7 mouse cellular contexts compared by ENCODE assay signal in the genomic region with DNA sequence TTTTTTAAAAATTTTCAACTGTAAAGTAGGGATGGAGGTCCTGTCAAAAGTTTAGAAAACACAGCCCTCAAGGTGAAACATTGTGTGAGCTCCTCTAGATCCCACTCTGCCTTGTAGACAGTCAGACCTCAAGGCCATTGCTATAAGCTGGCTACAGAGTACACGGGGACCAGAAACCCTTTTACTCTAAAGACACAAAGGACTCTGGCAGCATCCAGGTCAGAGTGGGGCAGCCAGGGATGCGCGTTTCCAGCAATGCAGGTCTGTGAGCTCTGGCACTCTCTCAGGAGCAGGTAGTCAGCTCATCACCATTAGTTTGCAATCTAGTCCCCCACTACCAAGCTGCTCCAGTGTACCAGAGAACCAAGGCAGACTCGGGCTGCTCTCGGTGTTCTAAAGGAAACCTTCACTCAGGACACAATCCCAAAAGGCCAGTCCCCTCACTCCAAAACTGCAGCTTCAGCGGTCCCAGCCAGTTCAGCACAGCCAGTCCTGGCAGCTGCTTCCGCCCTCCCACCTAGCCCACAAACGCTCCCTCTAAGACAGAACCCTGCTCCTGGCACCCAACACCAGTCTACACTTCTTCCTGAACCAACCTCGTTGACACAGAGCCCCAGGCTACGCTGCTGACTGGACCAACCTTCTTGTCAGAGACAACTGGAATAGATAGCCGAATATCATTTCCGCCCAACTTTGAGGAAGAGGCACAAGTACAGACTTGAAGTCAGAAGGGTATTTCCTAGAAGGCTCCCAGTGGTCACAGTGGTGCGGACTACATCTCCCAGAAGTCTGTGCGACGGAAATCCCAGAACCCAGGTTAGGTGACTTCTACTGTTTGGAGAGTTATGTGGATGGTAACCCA. TPM values are rescaled to one million over a fixed set of nuclear protein-coding genes. Genes with fewer than 3 reads are reported as not detected.
DNase-seq lines count a peak whose midpoint lies in the region; ATAC-seq and TF ChIP-seq lines count a peak whose summit lies in the region.
"Not testable (repeated sequence)": the region's sequence is repeated elsewhere in the genome, so short reads cannot be mapped to it uniquely, and the experiment has no call there.

A gene (minus strand): TSS at position 684 of the 862 bp plus-strand sequence.
A gene (minus strand): TSS at position 761 of the 862 bp plus-strand sequence.

- peak within 1 kb of the TSS; percentile 56 for H3K4me2 ChIP-seq in embryonic facial prominence, embryonic 15.5 days (replicated peaks)
- peak within 1 kb of the TSS; percentile 58 for H3K4me2 ChIP-seq in limb, embryonic 12.5 days
- H3K4me2 ChIP-seq in midbrain, embryonic 13.5 days (replicated peaks): peak within 1 kb of the TSS; percentile 53

- H3K27me3 ChIP-seq in embryonic facial prominence, embryonic 15.5 days; kidney, adult 2 months (replicated peaks; ENCODE audit: control insufficient read depth, insufficient read depth, low read length); limb, embryonic 12.5 days; midbrain, embryonic 13.5 days: not testable (repeated sequence)

- WGBS in embryonic facial prominence, embryonic 15.5 days: 16% methylated on average over 13 of the region's 15 CpGs
- WGBS in kidney, adult 2 months: 16% methylated on average over 13 of the region's 15 CpGs
- WGBS in limb, embryonic 12.5 days: 22% methylated on average over 13 of the region's 15 CpGs
- WGBS in midbrain, embryonic 13.5 days: 19% methylated on average over 15 of the region's 15 CpGs

- peak; percentile 78 for DNase-seq in adrenal gland, postnatal 10 days
- DNase-seq in heart, adult 8-10 months (ENCODE audit: low spot score): peak; percentile 84
- peak; percentile 87 for DNase-seq in kidney, adult 2 months
- DNase-seq in spleen, adult 18-20 months: peak; percentile 72 to 81

- H3K9ac ChIP-seq in embryonic facial prominence, embryonic 15.5 days: peak within 1 kb of the TSS; percentile 24; the same call in 1 of the 2 replicates
- peak within 1 kb of the TSS; percentile 42; the same call in 1 of the 2 replicates for H3K9ac ChIP-seq in limb, embryonic 12.5 days (replicated peaks)
- H3K9ac ChIP-seq in midbrain, embryonic 13.5 days (replicated peaks): 0 out of 2 replicates have a peak within 1 kb of the TSS, but pooled peaks have one; percentile 2

- not testable (repeated sequence) for H3K4me1 ChIP-seq in embryonic facial prominence, embryonic 15.5 days; kidney, adult 2 months (ENCODE audit: control insufficient read depth, insufficient read depth, low read length); limb, embryonic 12.5 days (replicated peaks); midbrain, embryonic 13.5 days (replicated peaks)

- H3K27ac ChIP-seq in embryonic facial prominence, embryonic 15.5 days (replicated peaks); kidney, adult 2 months (ENCODE audit: insufficient read depth, low read depth, low read length); limb, embryonic 12.5 days; midbrain, embryonic 13.5 days: not testable (repeated sequence)

- not testable (repeated sequence) for H3K36me3 ChIP-seq in embryonic facial prominence, embryonic 15.5 days; kidney, adult 2 months (ENCODE audit: control insufficient read depth, insufficient read depth, low read length); limb, embryonic 12.5 days; midbrain, embryonic 13.5 days

- TF ChIP-seq POLR2A in kidney, adult 2 months (IDR thresholded peaks at IDR 0.05; ENCODE audit: low read depth, low read length): not testable (repeated sequence)

- peak; percentile 88 for ATAC-seq in embryonic facial prominence, embryonic 15.5 days (ENCODE audit: insufficient number of reproducible peaks, low FRiP score, low TSS enrichment, low read depth)
- ATAC-seq in limb, embryonic 12.5 days (ENCODE audit: insufficient number of reproducible peaks, insufficient read depth, low FRiP score, low TSS enrichment, low read depth): peak; percentile 89
- peak; percentile 91 for ATAC-seq in midbrain, embryonic 13.5 days

- not testable (repeated sequence) for H3K9me3 ChIP-seq in embryonic facial prominence, embryonic 15.5 days (replicated peaks); limb, embryonic 12.5 days; midbrain, embryonic 13.5 days

- TF ChIP-seq CTCF in kidney, adult 2 months (conservative IDR thresholded peaks at IDR 0.05; ENCODE audit: insufficient read depth, insufficient read length, low read depth, low read length): not testable (repeated sequence)

- peak within 1 kb of the TSS; percentile 49 for H3K4me3 ChIP-seq in embryonic facial prominence, embryonic 15.5 days (replicated peaks)
- peak within 1 kb of the TSS; percentile 48 for H3K4me3 ChIP-seq in kidney, adult 2 months (ENCODE audit: insufficient read depth, low read depth, low read length)
- peak within 1 kb of the TSS; percentile 46 for H3K4me3 ChIP-seq in limb, embryonic 12.5 days (replicated peaks)
- peak within 1 kb of the TSS; percentile 35 for H3K4me3 ChIP-seq in midbrain, embryonic 13.5 days (replicated peaks)

RNA-seq across cellular contexts. Expression of the first gene that starts in this region (rescaled TPM):
- total RNA-seq in adrenal gland, postnatal 10 days (2021): 1 to 10 TPM in 1 of 2 experiments, not detected in 1; 1.7 TPM
- polyA plus RNA-seq in embryonic facial prominence, embryonic 15.5 days (2015; fragmentation: Nextera tagmentation; extraction: Ambion mirVana): 0.41 TPM in 1 of 2 replicates, not detected in the other
- total RNA-seq in heart, adult 8-10 months (2022): 1 to 10 TPM in 3 of 4 experiments, under 1 TPM in 1; 0.53 to 1.9 (median 1.3) TPM
- 0.25 TPM in 1 of 2 replicates, not detected in the other for polyA plus RNA-seq in kidney, adult 2 months (2012; rRNA removed)
- polyA plus RNA-seq in limb, embryonic 12.5 days (2016; fragmentation: Nextera tagmentation; extraction: Ambion mirVana): not detected in 2 replicates
- polyA plus RNA-seq in midbrain, embryonic 13.5 days (2015; fragmentation: Nextera tagmentation; extraction: Ambion mirVana): 0.44 TPM in 1 of 2 replicates, not detected in the other

RNA-seq across cellular contexts. Expression of the second gene that starts in this region (rescaled TPM):
- total RNA-seq in adrenal gland, postnatal 10 days (2021): 1 to 10 TPM; 1.7 to 1.9 TPM
- 1.7 and 1.8 TPM in 2 replicates for polyA plus RNA-seq in embryonic facial prominence, embryonic 15.5 days (2015; fragmentation: Nextera tagmentation; extraction: Ambion mirVana)
- total RNA-seq in heart, adult 8-10 months (2022): under 1 TPM; 0.44 to 0.75 (median 0.73) TPM
- polyA plus RNA-seq in kidney, adult 2 months (2012; rRNA removed): 0.15 and 0.31 TPM in 2 replicates
- 1.4 and 1.8 TPM in 2 replicates for polyA plus RNA-seq in limb, embryonic 12.5 days (2016; fragmentation: Nextera tagmentation; extraction: Ambion mirVana)
- polyA plus RNA-seq in midbrain, embryonic 13.5 days (2015; fragmentation: Nextera tagmentation; extraction: Ambion mirVana): 0.52 and 1.0 TPM in 2 replicates

Comparison
In these comparisons a context has a peak if more than half of its experiments do, and no peak if none do; other contexts are left out.
1. Peak in DNase-seq and H3K4me3 ChIP-seq in kidney, adult 2 months; RNA of the genes that start here not detected or under 1 TPM.